Mouse (Mus musculus): ENCODE measurements around the gene Clpsl2. TPM values are rescaled to one million over a fixed set of nuclear protein-coding genes. Genes with fewer than 3 reads are reported as not detected.
A peak's percentile ranks its signal among the peaks of the same experiment; 100 is the strongest.

The Clpsl2 gene
- total RNA-seq, 2 experiments from 2014 or later: not detected

DNA sequence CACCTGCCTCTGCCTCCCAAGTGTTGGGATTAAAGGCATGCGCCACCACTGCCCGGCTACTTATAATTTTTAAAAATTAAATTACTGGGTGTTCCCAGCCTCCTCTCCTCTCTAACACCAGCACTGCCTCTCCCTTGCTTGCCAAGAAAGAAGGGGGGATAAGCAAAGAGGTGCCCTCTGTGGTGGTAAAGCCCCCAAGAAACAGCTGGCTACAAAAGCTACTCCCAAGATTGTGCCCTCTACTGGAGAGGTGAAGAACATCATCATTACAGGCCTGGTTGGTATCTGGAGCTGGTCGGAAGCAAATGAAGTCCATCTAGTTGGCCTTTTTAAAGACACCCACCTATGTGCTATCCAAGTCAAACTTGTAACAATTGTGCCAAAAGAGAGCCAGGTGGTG, 29.4 kb upstream of the Clpsl2 start:
- intact Hi-C loops (cut with DNase I; ENCODE audit: low total_unique reads): loop anchor here (5.0 kb wide), 1 partner anchor 33 kb away; no protein-coding TSS in a partner anchor
- no peak for DNase-seq

DNA sequence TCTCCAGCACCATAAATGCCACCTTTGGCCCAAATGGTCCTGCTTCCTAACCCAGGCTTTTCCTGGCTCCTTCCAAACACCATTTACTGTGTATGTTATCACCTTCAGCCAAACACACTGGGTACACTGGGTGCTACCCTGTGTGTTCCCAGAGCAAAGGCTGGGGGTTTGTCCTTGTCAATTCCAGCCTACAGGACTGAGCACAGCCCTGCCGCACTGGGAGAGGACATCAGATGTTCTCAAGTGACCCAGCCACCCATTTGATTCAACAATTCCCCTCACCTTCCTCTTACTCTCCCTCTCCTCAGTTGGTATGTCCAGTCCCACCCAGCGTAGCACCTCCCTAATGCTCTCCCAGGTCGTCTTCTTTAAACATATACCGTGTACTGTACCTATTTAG, 28.6 kb upstream of the Clpsl2 start:
- DNase-seq: no peak
- intact Hi-C loops (cut with DNase I; ENCODE audit: low total_unique reads): loop anchor here (5.0 kb wide), 1 partner anchor 33 kb away; no protein-coding TSS in a partner anchor

DNA sequence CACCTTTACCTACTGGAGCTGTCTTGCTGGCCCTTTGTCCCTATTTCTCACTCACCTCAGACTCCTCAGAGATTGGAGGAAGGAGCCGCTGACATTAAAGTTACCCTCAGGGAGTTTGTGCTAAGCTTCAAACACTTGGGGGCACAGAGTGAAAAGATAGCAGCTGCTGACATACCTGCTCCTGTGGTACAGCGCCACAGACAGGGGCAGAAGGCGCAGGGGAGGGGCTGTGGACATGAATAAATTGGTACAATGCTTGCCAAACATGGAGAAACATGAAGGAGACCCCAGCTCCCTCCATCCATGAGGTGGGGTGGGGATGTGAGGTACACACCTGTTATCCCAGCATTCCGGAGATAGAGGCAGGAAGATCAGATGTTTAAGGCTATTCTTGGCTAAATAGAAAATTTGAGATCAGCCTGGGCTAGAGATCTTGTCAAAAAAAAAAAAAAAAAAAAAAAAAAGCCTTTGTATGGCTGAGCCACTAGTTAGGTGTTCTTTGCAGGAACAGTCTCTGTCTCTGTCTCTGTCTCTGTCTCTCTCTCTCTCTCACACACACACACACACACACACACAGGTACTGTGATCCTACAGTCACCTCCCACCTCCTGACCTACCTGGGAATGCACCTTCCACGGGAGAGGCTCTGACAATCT, 28.0 kb upstream of the Clpsl2 start:
- intact Hi-C loops (cut with DNase I; ENCODE audit: low total_unique reads): loop anchor here (5.0 kb wide), 1 partner anchor 34 kb away; no protein-coding TSS in a partner anchor
- DNase-seq: no peak

DNA sequence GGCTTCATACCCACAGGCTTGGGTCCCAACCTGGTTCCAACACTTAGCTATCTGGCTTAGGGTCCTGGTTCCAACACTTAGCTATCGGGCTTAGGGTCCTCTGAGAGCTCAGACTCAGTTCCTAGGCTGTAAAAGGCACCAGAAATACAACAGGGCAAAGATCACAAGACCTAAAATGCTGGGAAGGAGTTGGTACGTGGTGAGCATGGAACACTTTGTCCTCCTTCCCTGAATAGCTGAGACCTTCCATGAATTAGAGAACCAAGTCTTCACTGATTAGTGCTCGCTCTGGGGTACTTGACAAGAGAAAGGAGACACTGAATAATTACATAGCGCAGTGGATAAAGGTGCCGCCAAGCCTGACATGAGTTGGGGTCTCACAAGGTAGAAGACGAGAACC, 27.3 kb upstream of the Clpsl2 start:
- no peak for DNase-seq
- intact Hi-C loops (cut with DNase I; ENCODE audit: low total_unique reads): loop anchor here (5.0 kb wide), 1 partner anchor 35 kb away; no protein-coding TSS in a partner anchor

GRCm38 (mm10) chr17:28522623-28523354, 26.4 kb upstream of the Clpsl2 start:
- DNase-seq: peak; percentile 87
- intact Hi-C loops (cut with DNase I; ENCODE audit: low total_unique reads): loop anchor here (5.0 kb wide), 1 partner anchor 35 kb away; no protein-coding TSS in a partner anchor

GRCm38 (mm10) chr17:28523355-28524008, 25.7 kb upstream of the Clpsl2 start:
- intact Hi-C loops (cut with DNase I; ENCODE audit: low total_unique reads): loop anchor here (5.0 kb wide), 1 partner anchor 36 kb away; no protein-coding TSS in a partner anchor
- DNase-seq: no peak

DNA sequence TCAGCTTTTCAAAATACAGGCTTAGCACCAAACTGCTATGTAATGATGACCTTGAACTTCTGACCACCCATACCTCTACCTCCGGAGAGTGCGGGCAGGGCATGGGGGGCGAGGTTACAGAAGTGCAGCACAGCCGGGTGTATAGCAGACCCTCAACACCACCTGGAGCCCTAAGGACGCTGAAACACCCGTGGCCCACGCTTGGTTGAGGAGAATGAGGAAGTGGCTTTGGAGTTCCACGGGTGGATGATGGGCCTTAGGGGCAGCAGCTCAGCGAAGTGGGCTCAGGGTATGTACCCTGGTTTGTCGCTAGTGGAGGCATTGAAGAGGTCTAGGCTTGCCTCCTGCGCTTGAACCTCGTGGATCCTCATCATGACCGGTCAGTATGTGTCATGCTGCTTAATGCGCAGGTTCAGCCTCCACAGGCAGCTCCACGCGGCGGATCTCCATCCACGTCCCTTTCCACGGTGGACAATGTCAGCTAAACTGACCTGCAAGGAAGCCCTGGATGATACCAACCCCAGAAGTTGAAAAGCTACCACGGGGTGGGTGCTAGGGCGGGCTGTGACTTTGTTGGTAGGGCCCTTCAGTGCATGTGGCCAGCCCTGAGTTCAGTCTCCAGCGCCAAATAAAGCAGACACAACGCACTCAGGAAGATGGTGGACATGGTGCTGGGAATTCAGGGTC, 25.1 kb upstream of the Clpsl2 start:
- intact Hi-C loops (cut with DNase I; ENCODE audit: low total_unique reads): loop anchor here (5.0 kb wide), 1 partner anchor 37 kb away; no protein-coding TSS in a partner anchor
- DNase-seq: no peak

DNA sequence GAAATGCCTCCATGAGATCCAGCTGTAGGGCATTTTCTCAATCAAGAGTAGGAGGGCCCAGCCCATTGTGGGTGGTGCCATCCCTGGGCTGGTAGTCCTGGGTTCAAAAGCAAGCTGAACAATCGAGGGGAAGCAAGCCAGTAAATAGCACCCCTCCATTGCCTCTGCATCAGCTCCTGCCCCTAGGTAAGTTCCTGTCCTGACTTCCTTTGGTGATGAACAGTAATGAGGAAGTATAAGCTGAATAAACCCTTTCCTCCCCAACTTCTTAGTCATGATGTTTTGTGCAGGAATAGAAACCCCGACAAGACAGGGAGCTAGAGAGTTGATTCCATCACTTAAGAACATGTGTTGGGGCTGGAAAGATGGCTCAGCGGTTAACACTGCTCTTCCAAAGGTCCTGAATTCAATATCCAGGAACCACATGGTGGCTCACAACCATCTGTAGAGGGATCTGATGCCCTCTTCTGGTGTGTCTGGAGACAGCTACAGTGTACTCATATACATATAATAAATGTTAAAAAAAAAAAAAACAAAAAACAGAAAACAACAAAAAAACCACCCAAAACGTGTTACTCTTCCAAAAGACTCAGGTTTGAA, 24.3 kb upstream of the Clpsl2 start:
- intact Hi-C loops (cut with DNase I; ENCODE audit: low total_unique reads): loop anchor here (5.0 kb wide), 3 partner anchors 38 to 138 kb away; no protein-coding TSS in a partner anchor

GRCm38 (mm10) chr17:28527184-28528042, 21.8 kb upstream of the Clpsl2 start:
- DNase-seq: no peak

More for the DNA sequence above, 24.3 kb upstream of the Clpsl2 start:
- DNase-seq: no peak

GRCm38 (mm10) chr17:28528043-28528351, 21.2 kb upstream of the Clpsl2 start:
- peak; percentile 82 for DNase-seq
- intact Hi-C loops (cut with DNase I; ENCODE audit: low total_unique reads): loop anchor here (5.0 kb wide), 2 partner anchors 121 to 141 kb away; no protein-coding TSS in a partner anchor

More at GRCm38 (mm10) chr17:28527184-28528042, 21.8 kb upstream of the Clpsl2 start:
- intact Hi-C loops (cut with DNase I; ENCODE audit: low total_unique reads): loop anchor here (5.0 kb wide), 2 partner anchors 120 to 140 kb away; no protein-coding TSS in a partner anchor

- intact Hi-C loops (cut with DNase I; ENCODE audit: low total_unique reads): loop anchor here (5.0 kb wide), 2 partner anchors 122 to 142 kb away; no protein-coding TSS in a partner anchor
These were observed 20.1 kb upstream of the Clpsl2 start for GRCm38 (mm10) chr17:28529116-28529515.

DNA sequence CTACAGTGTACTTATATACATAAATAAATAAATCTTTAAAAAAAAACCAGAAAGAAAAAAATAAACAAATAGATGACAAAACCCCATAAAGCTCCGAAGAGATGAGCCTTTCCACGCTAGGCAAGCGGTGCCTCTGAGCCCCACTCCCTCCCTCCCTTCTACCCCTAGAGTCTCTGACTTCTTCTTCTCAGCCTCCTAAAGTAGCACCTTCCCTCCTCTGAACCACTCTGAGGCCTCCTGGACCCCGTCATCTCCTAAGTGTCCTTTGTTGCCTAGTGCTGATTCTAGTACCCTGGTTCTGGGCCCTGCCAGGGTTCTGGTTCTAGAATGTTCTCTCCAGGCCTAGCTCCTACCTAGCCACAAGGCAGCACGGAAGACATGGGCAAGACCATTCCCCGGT, 18.7 kb upstream of the Clpsl2 start, which contains the start of gene Armc12:
TSS of gene Armc12 (plus strand) at position 301 of the 400 bp plus-strand sequence.
- intact Hi-C loops (cut with DNase I; ENCODE audit: low total_unique reads): no loop called here
- DNase-seq: no peak

More at GRCm38 (mm10) chr17:28529116-28529515, 20.1 kb upstream of the Clpsl2 start:
- no peak for DNase-seq

- DNase-seq: no peak
- intact Hi-C loops (cut with DNase I; ENCODE audit: low total_unique reads): no loop called here
These were observed 17.3 kb upstream of the Clpsl2 start for GRCm38 (mm10) chr17:28531946-28532345.

GRCm38 (mm10) chr17:28532557-28532956, 16.7 kb upstream of the Clpsl2 start:
- intact Hi-C loops (cut with DNase I; ENCODE audit: low total_unique reads): no loop called here
- no peak for DNase-seq

DNA sequence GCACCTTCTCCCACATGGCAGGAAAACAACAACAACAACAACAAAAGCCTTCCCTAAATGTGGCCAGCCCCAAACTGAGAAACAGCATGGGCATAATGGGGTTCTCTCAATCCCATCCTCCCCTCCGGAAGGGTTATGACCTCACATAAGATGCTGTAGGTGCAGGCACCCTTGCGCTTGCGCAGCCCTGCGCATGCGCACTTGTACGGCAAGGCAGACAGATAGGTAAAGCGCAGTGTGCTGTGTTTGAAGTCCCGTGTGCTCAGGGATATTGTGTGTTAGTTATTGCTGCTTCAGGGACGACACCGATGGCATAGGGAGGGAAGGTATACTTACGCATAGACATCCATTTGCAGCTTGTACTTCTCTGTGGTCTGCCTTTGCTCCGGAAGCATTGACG, 15.9 kb upstream of the Clpsl2 start:
- DNase-seq: no peak
- intact Hi-C loops (cut with DNase I; ENCODE audit: low total_unique reads): no loop called here

- intact Hi-C loops (cut with DNase I; ENCODE audit: low total_unique reads): no loop called here
- no peak for DNase-seq
These were observed 11.3 kb upstream of the Clpsl2 start for GRCm38 (mm10) chr17:28537881-28538280.

DNA sequence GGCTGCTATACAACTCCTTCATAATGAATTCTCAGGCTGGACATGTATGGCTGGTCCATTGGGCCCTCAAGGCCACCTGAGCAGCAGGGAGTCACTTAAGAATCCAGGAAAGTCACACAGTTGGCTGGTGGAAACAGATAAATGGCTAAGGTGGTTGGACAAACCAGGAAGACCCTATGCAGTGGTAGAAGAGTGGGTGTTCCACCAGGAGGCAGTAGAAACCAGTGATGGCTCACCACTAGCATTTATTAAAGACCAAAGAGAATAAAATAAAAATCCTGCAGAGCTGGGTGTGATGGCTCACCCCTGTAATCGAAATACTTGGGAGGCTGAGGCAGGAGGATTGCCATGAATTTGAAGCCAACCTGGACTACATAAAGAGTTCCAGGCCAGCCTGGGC, 2.3 kb upstream of the Clpsl2 start:
- DNase-seq: no peak
- intact Hi-C loops (cut with DNase I; ENCODE audit: low total_unique reads): no loop called here

DNA sequence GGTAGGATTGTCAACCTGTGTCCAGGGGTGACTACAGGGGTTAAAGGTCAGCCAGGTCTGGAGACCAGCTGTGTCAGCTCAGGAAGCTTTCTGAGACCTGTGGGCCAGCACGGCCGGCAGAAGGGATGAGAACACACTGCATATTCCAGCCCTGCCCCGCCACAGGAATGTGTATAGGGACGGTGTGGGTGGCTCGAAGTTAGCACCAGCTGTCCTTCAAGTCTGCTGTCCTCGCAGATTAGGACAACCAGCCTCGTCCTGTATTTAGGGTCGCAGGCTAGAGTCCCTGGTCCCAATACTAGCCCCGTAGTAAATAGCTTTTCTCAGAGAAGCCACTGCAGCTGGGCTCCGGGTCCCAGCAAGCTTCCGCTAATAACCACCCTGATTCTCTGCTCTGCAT, 661 bp upstream of the Clpsl2 start:
- intact Hi-C loops (cut with DNase I; ENCODE audit: low total_unique reads): no loop called here
- no peak for DNase-seq

Measured in gastrocnemius, postnatal 14 days (tissue).